Mouse (Mus musculus): ENCODE data around the gene Pkdcc.

DNA sequence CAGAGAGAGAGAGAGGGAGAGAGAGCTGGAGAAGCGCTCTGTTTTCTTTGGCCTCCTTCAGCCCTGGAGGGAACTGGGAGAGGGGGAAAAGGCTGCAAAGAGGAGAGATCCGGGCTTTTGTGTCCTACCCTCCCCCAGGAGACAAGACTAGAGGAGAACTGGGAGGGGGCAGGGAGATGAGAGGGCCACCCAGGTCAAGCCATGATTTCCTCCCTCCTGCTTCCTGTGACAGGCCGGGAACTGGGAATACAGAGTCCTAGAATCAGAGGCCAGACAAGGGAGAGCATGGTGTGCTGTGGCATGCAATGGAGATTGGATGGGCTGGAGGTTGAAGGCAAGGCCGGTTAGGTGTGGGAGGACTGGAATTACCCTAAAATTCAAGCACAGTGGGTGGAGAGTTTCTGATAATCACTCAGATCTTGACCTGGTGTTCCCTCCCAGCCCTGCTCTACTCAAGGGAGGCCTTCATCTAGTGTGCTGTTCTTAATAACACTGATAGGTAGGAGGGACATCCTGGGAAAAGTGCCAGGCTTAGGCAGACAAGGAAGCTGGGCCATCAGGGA is 17.6 kb upstream of the Pkdcc start:
- no peak for TF ChIP-seq CTCF (conservative IDR thresholded peaks at IDR 0.05; ENCODE audit: insufficient read depth, insufficient read length, low read depth, low read length)
- TF ChIP-seq POLR2A (IDR thresholded peaks at IDR 0.05; ENCODE audit: low read depth, low read length): no peak
